Mouse (Mus musculus) stomach, embryonic 14.5 days (tissue): ENCODE measurements at regions not wholly inside any gene's neighbourhood (a gene's known extent, or its start where the extent isn't known, plus 50 kb on each side); places are given as distances from the start of the nearest gene placed in this dataset.
A peak's percentile ranks its signal among the peaks of the same experiment; 100 is the strongest.

Experiments used
- ATAC-seq: fragments of 200-750 bp; cut with Nextera tagmentation; 2 replicates; pipeline ENCODE4 v1.8.0; 2017; ENCODE audit warnings: low read depth, moderate TSS enrichment; ENCODE audit not compliant: insufficient number of reproducible peaks, insufficient read depth, low FRiP score
- H3K27ac ChIP-seq: fragments of 300-500 bp; sonication (generic); 2 replicates; pipeline ENCODE4 v1.5.1; 2014; ENCODE audit warnings: mild to moderate bottlenecking, low read length, moderate library complexity, mixed read lengths
- H3K27me3 ChIP-seq: fragments of 300-500 bp; sonication (generic); 2 replicates; pipeline ENCODE4 v1.6.1; 2014; ENCODE audit warnings: low read length, control low read depth, mixed read lengths; ENCODE audit not compliant: control insufficient read depth, insufficient read depth
- H3K36me3 ChIP-seq: fragments of 300-500 bp; sonication (generic); 2 replicates; pipeline ENCODE4 v1.6.1; 2014; ENCODE audit warnings: mild to moderate bottlenecking, control low read depth, low read length, moderate library complexity, mixed read lengths; ENCODE audit not compliant: control insufficient read depth, insufficient read depth
- H3K4me1 ChIP-seq: fragments of 300-500 bp; sonication (generic); 2 replicates; pipeline ENCODE4 v1.6.1; 2014; ENCODE audit warnings: low read length, control low read depth, mixed read lengths; ENCODE audit not compliant: control insufficient read depth, insufficient read depth
- H3K4me2 ChIP-seq: fragments of 300-500 bp; sonication (generic); replicated peaks from 2 replicates; pipeline ENCODE4 v1.6.1; 2014; ENCODE audit warnings: low read depth, low read length, control low read depth
- H3K4me3 ChIP-seq: fragments of 300-500 bp; sonication (generic); 2 replicates; pipeline ENCODE4 v1.5.1; 2014; ENCODE audit warnings: low read depth, low read length, control low read depth
- H3K9ac ChIP-seq: fragments of 300-500 bp; sonication (generic); replicated peaks from 2 replicates; pipeline ENCODE4 v1.6.1; 2014; ENCODE audit warnings: low read depth, mild to moderate bottlenecking, control low read depth, low read length, moderate library complexity, mixed read lengths
- H3K9me3 ChIP-seq: fragments of 300-500 bp; sonication (generic); 2 replicates; pipeline ENCODE4 v1.6.1; 2016; ENCODE audit warnings: low read depth, low read length, control low read depth; ENCODE audit not compliant: control insufficient read depth
- WGBS: fragments of 180-500 bp; shearing (Covaris S2); extraction: QIAGEN DNeasy Blood & Tissue Kit; methylation state at CpG from one replicate; pipeline ENCODE4 v1.1.7; 2014; 5-methylcytosine and 5-hydroxymethylcytosine counted together

GRCm38 (mm10) chr3:60389032-60389431 lies 83.6 kb upstream of the Mbnl1 start:
- Histone ChIP-seq H3K4me2 (no peak overlapping the region), H3K36me3 (no peaks in the 10 kb centered on the region), H3K27me3 (no peaks in the 10 kb centered on the region), H3K27ac (no peak overlapping the region), H3K9me3 (no peaks in the 10 kb centered on the region), H3K4me3 (no peak overlapping the region), H3K9ac (no peak overlapping the region), H3K4me1 (no peaks in the 10 kb centered on the region)
- no peak for ATAC-seq
- 22% methylated on average over 2 of the region's 2 CpGs for WGBS

- Histone ChIP-seq H3K9ac (no peak overlapping the region), H3K4me1 (no peaks in the 10 kb centered on the region), H3K27me3 (no peaks in the 10 kb centered on the region), H3K27ac (no peak overlapping the region), H3K36me3 (no peaks in the 10 kb centered on the region), H3K4me3 (no peak overlapping the region), H3K9me3 (no peaks in the 10 kb centered on the region), H3K4me2 (no peak overlapping the region)
- WGBS = 82% methylated on average over 4 of the region's 4 CpGs
- ATAC-seq = no peak
Observed at GRCm38 (mm10) chr3:60395299-60395698, 77.3 kb upstream of the Mbnl1 start.

- Histone ChIP-seq H3K4me3 (no peak overlapping the region), H3K36me3 (no peaks in the 10 kb centered on the region), H3K27ac (no peak overlapping the region), H3K4me2 (no peak overlapping the region), H3K9me3 (no peaks in the 10 kb centered on the region), H3K27me3 (no peaks in the 10 kb centered on the region), H3K9ac (no peak overlapping the region), H3K4me1 (no peaks in the 10 kb centered on the region)
- ATAC-seq = no peak
- 77% methylated on average over 3 of the region's 3 CpGs for whole genome bisulfite sequencing
Observed at GRCm38 (mm10) chr3:60396971-60397370, 75.7 kb upstream of the Mbnl1 start.

GRCm38 (mm10) chr3:60398796-60399195 lies 73.8 kb upstream of the Mbnl1 start:
- Histone ChIP-seq H3K4me1 (no peaks in the 10 kb centered on the region), H3K27me3 (no peaks in the 10 kb centered on the region), H3K9ac (no peak overlapping the region), H3K27ac (no peak overlapping the region), H3K9me3 (no peaks in the 10 kb centered on the region), H3K4me2 (no peak overlapping the region), H3K36me3 (no peaks in the 10 kb centered on the region), H3K4me3 (no peak overlapping the region)
- no peak for ATAC-seq

- Histone ChIP-seq H3K9ac (no peak overlapping the region), H3K4me2 (no peak overlapping the region), H3K4me3 (no peak overlapping the region), H3K4me1 (no peaks in the 10 kb centered on the region), H3K9me3 (no peaks in the 10 kb centered on the region), H3K27me3 (no peaks in the 10 kb centered on the region), H3K27ac (no peak overlapping the region), H3K36me3 (no peaks in the 10 kb centered on the region)
- 75% methylated on average over 5 of the region's 5 CpGs for WGBS
- ATAC-seq = no peak
Observed at GRCm38 (mm10) chr3:60402251-60402830, 70.3 kb upstream of the Mbnl1 start.

- no peaks in the 10 kb centered on the region for H3K4me1 ChIP-seq
- H3K36me3 ChIP-seq = no peaks in the 10 kb centered on the region
- no peak overlapping the region for H3K27ac ChIP-seq
- H3K4me2 ChIP-seq = no peak overlapping the region
- H3K27me3 ChIP-seq = no peaks in the 10 kb centered on the region
- WGBS = 93% methylated on average over 2 of the region's 2 CpGs
- ATAC-seq = no peak
- H3K4me3 ChIP-seq = no peak overlapping the region
- no peaks in the 10 kb centered on the region for H3K9me3 ChIP-seq
- H3K9ac ChIP-seq = no peak overlapping the region
Observed at GRCm38 (mm10) chr3:60407426-60407825, 65.2 kb upstream of the Mbnl1 start.

- no peaks in the 10 kb centered on the region for H3K36me3 ChIP-seq
- 73% methylated on average over 1 of the region's 1 CpGs for WGBS
- H3K9ac ChIP-seq = no peak overlapping the region
- H3K4me3 ChIP-seq = no peak overlapping the region
- no peaks in the 10 kb centered on the region for H3K27me3 ChIP-seq
- ATAC-seq = no peak
- no peak overlapping the region for H3K27ac ChIP-seq
- H3K4me1 ChIP-seq = no peaks in the 10 kb centered on the region
- no peak overlapping the region for H3K4me2 ChIP-seq
- H3K9me3 ChIP-seq = no peaks in the 10 kb centered on the region
Observed at GRCm38 (mm10) chr3:60407906-60408305, 64.7 kb upstream of the Mbnl1 start.

- H3K36me3 ChIP-seq = no peaks in the 10 kb centered on the region
- no peaks in the 10 kb centered on the region for H3K9me3 ChIP-seq
- no peaks in the 10 kb centered on the region for H3K27me3 ChIP-seq
- H3K4me1 ChIP-seq = no peaks in the 10 kb centered on the region
- WGBS = 14% methylated on average over 7 of the region's 7 CpGs
- no peak overlapping the region; the same call in 1 of the 2 replicates for H3K9ac ChIP-seq
- H3K27ac ChIP-seq = peak overlapping the region; percentile 2; the same call in 1 of the 2 replicates
- peak; percentile 76; the same call in 1 of the 2 replicates for ATAC-seq
- H3K4me2 ChIP-seq = peak overlapping the region; percentile 42
- peak overlapping the region; percentile 15 for H3K4me3 ChIP-seq
Observed at GRCm38 (mm10) chr3:60408553-60409282, 63.9 kb upstream of the Mbnl1 start.

- Histone ChIP-seq H3K36me3 (no peaks in the 10 kb centered on the region), H3K4me2 (peak overlapping the region; percentile 42; the same call in 1 of the 2 replicates), H3K9ac (no peak overlapping the region; the same call in 1 of the 2 replicates), H3K4me1 (no peaks in the 10 kb centered on the region), H3K27ac (no peak overlapping the region; the same call in 1 of the 2 replicates), H3K27me3 (no peaks in the 10 kb centered on the region), H3K4me3 (no peak overlapping the region), H3K9me3 (no peaks in the 10 kb centered on the region)
- no peak for ATAC-seq
Observed at GRCm38 (mm10) chr3:60409283-60409633, 63.4 kb upstream of the Mbnl1 start.
